Mouse (Mus musculus): ENCODE measurements around the gene Renbp. TPM values are rescaled to one million over a fixed set of nuclear protein-coding genes. Genes with fewer than 3 reads are reported as not detected.

Gene Renbp
- polyA plus RNA-seq, 1 experiment from 2014 or later = 19.2 TPM

- Histone ChIP-seq H3K4me1 (replicated peaks; ENCODE audit: control insufficient read depth, insufficient read depth) (no peaks in the 10 kb centered on the region), H3K9me3 (ENCODE audit: control insufficient read depth, low read length) (no peaks in the 10 kb centered on the region), H3K27ac (replicated peaks) (no peak overlapping the region), H3K9ac (ENCODE audit: low read length) (no peak overlapping the region), H3K4me2 (replicated peaks; ENCODE audit: low read depth) (no peak overlapping the region), H3K4me3 (ENCODE audit: low read depth, low read length) (no peak overlapping the region), H3K27me3 (ENCODE audit: control insufficient read depth, insufficient read depth, low read length) (no peaks in the 10 kb centered on the region), H3K36me3 (ENCODE audit: control insufficient read depth, insufficient read depth, low read length) (peaks cover 2% of the 10 kb centered on the region; the same call in 1 of the 2 replicates)
- DNase-seq (ENCODE audit: low spot score) = no peak
- no peak for ATAC-seq (ENCODE audit: low FRiP score, low TSS enrichment)
- WGBS = 86% methylated on average over 8 of the region's 8 CpGs
- TF ChIP-seq CTCF (IDR thresholded peaks at IDR 0.05; ENCODE audit: low read depth) (no peak), EP300 (optimal IDR thresholded peaks at IDR 0.05) (no peak)
Measured at GRCm38 (mm10) chrX:73916945-73917344, 13.7 kb downstream of the Renbp start.

- no peaks in the 10 kb centered on the region for H3K9me3 ChIP-seq (ENCODE audit: control insufficient read depth, low read length)
- DNase-seq (ENCODE audit: low spot score) (peak; percentile 90), ATAC-seq (ENCODE audit: low FRiP score, low TSS enrichment) (peak; percentile 97)
- no peaks in the 10 kb centered on the region for H3K27me3 ChIP-seq (ENCODE audit: control insufficient read depth, insufficient read depth, low read length)
- TF ChIP-seq CTCF (IDR thresholded peaks at IDR 0.05; ENCODE audit: low read depth) (peak; percentile 69), EP300 (optimal IDR thresholded peaks at IDR 0.05) (no peak)
- no peak overlapping the region for H3K9ac ChIP-seq (ENCODE audit: low read length)
- 24% methylated on average over 31 of the region's 31 CpGs for WGBS
- no peaks in the 10 kb centered on the region for H3K4me1 ChIP-seq (replicated peaks; ENCODE audit: control insufficient read depth, insufficient read depth)
- H3K4me3 ChIP-seq (ENCODE audit: low read depth, low read length) = no peak overlapping the region
- H3K4me2 ChIP-seq (replicated peaks; ENCODE audit: low read depth) = peak overlapping the region; percentile 35
- H3K27ac ChIP-seq (replicated peaks) = peak overlapping the region; percentile 74
- H3K36me3 ChIP-seq (ENCODE audit: control insufficient read depth, insufficient read depth, low read length) = peaks cover 2% of the 10 kb centered on the region; the same call in 1 of the 2 replicates
Measured at GRCm38 (mm10) chrX:73914827-73915703, 15.6 kb downstream of the Renbp start.

- 66% methylated on average over 2 of the region's 2 CpGs for WGBS
- H3K4me3 ChIP-seq (ENCODE audit: low read depth, low read length) = no peak overlapping the region
- no peak for ATAC-seq (ENCODE audit: low FRiP score, low TSS enrichment)
- no peak overlapping the region for H3K9ac ChIP-seq (ENCODE audit: low read length)
- H3K27ac ChIP-seq (replicated peaks) = no peak overlapping the region
- H3K36me3 ChIP-seq (ENCODE audit: control insufficient read depth, insufficient read depth, low read length) = no peaks in the 10 kb centered on the region
- TF ChIP-seq EP300 (optimal IDR thresholded peaks at IDR 0.05) (no peak), CTCF (IDR thresholded peaks at IDR 0.05; ENCODE audit: low read depth) (no peak)
- H3K9me3 ChIP-seq (ENCODE audit: control insufficient read depth, low read length) = no peaks in the 10 kb centered on the region
- no peak for DNase-seq (ENCODE audit: low spot score)
- no peaks in the 10 kb centered on the region for H3K27me3 ChIP-seq (ENCODE audit: control insufficient read depth, insufficient read depth, low read length)
- no peaks in the 10 kb centered on the region for H3K4me1 ChIP-seq (replicated peaks; ENCODE audit: control insufficient read depth, insufficient read depth)
- no peak overlapping the region; the same call in 1 of the 2 replicates for H3K4me2 ChIP-seq (replicated peaks; ENCODE audit: low read depth)
Measured at GRCm38 (mm10) chrX:73911588-73911987, 19.1 kb downstream of the Renbp start.

- no peak overlapping the region for H3K27ac ChIP-seq (replicated peaks)
- H3K4me1 ChIP-seq (replicated peaks; ENCODE audit: control insufficient read depth, insufficient read depth) = no peaks in the 10 kb centered on the region
- no peak overlapping the region for H3K4me3 ChIP-seq (ENCODE audit: low read depth, low read length)
- TF ChIP-seq CTCF (IDR thresholded peaks at IDR 0.05; ENCODE audit: low read depth) (no peak), EP300 (optimal IDR thresholded peaks at IDR 0.05) (no peak)
- H3K4me2 ChIP-seq (replicated peaks; ENCODE audit: low read depth) = peak overlapping the region; percentile 38
- ATAC-seq (ENCODE audit: low FRiP score, low TSS enrichment) (no peak), DNase-seq (ENCODE audit: low spot score) (no peak)
- no peaks in the 10 kb centered on the region for H3K36me3 ChIP-seq (ENCODE audit: control insufficient read depth, insufficient read depth, low read length)
- H3K9me3 ChIP-seq (ENCODE audit: control insufficient read depth, low read length) = no peaks in the 10 kb centered on the region
- H3K27me3 ChIP-seq (ENCODE audit: control insufficient read depth, insufficient read depth, low read length) = no peaks in the 10 kb centered on the region
- H3K9ac ChIP-seq (ENCODE audit: low read length) = no peak overlapping the region
- 9% methylated on average over 20 of the region's 26 CpGs for WGBS
Measured at GRCm38 (mm10) chrX:73911156-73911555, 19.5 kb downstream of the Renbp start.

- no peak overlapping the region for H3K27ac ChIP-seq (replicated peaks)
- no peaks in the 10 kb centered on the region for H3K36me3 ChIP-seq (ENCODE audit: control insufficient read depth, insufficient read depth, low read length)
- no peaks in the 10 kb centered on the region for H3K27me3 ChIP-seq (ENCODE audit: control insufficient read depth, insufficient read depth, low read length)
- H3K4me2 ChIP-seq (replicated peaks; ENCODE audit: low read depth) = no peak overlapping the region
- no peaks in the 10 kb centered on the region for H3K9me3 ChIP-seq (ENCODE audit: control insufficient read depth, low read length)
- no peaks in the 10 kb centered on the region for H3K4me1 ChIP-seq (replicated peaks; ENCODE audit: control insufficient read depth, insufficient read depth)
- H3K9ac ChIP-seq (ENCODE audit: low read length) = no peak overlapping the region
- no peak overlapping the region for H3K4me3 ChIP-seq (ENCODE audit: low read depth, low read length)
- TF ChIP-seq CTCF (IDR thresholded peaks at IDR 0.05; ENCODE audit: low read depth) (no peak), EP300 (optimal IDR thresholded peaks at IDR 0.05) (no peak)
- no peak for ATAC-seq (ENCODE audit: low FRiP score, low TSS enrichment)
- DNase-seq (ENCODE audit: low spot score) = no peak
Measured at GRCm38 (mm10) chrX:73910451-73910850, 20.2 kb downstream of the Renbp start.

GRCm38 (mm10) chrX:73910049-73910448 lies 20.6 kb downstream of the Renbp start:
- DNase-seq (ENCODE audit: low spot score) = no peak
- no peaks in the 10 kb centered on the region for H3K9me3 ChIP-seq (ENCODE audit: control insufficient read depth, low read length)
- no peaks in the 10 kb centered on the region for H3K36me3 ChIP-seq (ENCODE audit: control insufficient read depth, insufficient read depth, low read length)
- TF ChIP-seq CTCF (IDR thresholded peaks at IDR 0.05; ENCODE audit: low read depth) = no peak
- no peak for TF ChIP-seq EP300 (optimal IDR thresholded peaks at IDR 0.05)
- no peak overlapping the region for H3K9ac ChIP-seq (ENCODE audit: low read length)
- no peak overlapping the region for H3K4me2 ChIP-seq (replicated peaks; ENCODE audit: low read depth)
- H3K27ac ChIP-seq (replicated peaks) = no peak overlapping the region
- H3K4me1 ChIP-seq (replicated peaks; ENCODE audit: control insufficient read depth, insufficient read depth) = no peaks in the 10 kb centered on the region
- ATAC-seq (ENCODE audit: low FRiP score, low TSS enrichment) = no peak
- 92% methylated on average over 1 of the region's 1 CpGs for WGBS
- H3K4me3 ChIP-seq (ENCODE audit: low read depth, low read length) = no peak overlapping the region
- H3K27me3 ChIP-seq (ENCODE audit: control insufficient read depth, insufficient read depth, low read length) = no peaks in the 10 kb centered on the region
